Mouse (Mus musculus) lung, embryonic 14.5 days (tissue): ENCODE results near the gene Cyp39a1. TPM values are rescaled to one million over a fixed set of nuclear protein-coding genes. Genes with fewer than 3 reads are reported as not detected.

Experiments
- ATAC-seq: fragments of 200-750 bp; cut with Nextera tagmentation; 2 replicates; pipeline ENCODE4 v1.8.0; 2017; ENCODE audit warnings: mild to moderate bottlenecking, moderate TSS enrichment, moderate library complexity; ENCODE audit not compliant: insufficient read depth
- DNase-seq: peaks from one replicate; pipeline ENCODE4 v3.0.0-alpha.2; 2015
- H3K27ac ChIP-seq: fragments of 300-500 bp; sonication (generic); 2 replicates; pipeline ENCODE4 v1.5.1; 2014; ENCODE audit warnings: low read depth, mild to moderate bottlenecking, moderate library complexity
- H3K27me3 ChIP-seq: fragments of 300-500 bp; sonication (generic); 2 replicates; pipeline ENCODE4 v1.6.1; 2014; ENCODE audit warnings: low read length, control low read depth; ENCODE audit not compliant: insufficient read depth
- H3K36me3 ChIP-seq: fragments of 300-500 bp; sonication (generic); 2 replicates; pipeline ENCODE4 v1.6.1; 2014; ENCODE audit warnings: control low read depth; ENCODE audit not compliant: insufficient read depth
- H3K4me1 ChIP-seq: fragments of 300-500 bp; sonication (generic); 2 replicates; pipeline ENCODE4 v1.6.1; 2014; ENCODE audit warnings: antibody characterized with exemption, control low read depth; ENCODE audit not compliant: insufficient read depth
- H3K4me2 ChIP-seq: fragments of 300-500 bp; sonication (generic); 2 replicates; pipeline ENCODE4 v1.6.1; 2014; ENCODE audit warnings: mild to moderate bottlenecking
- H3K4me3 ChIP-seq: fragments of 300-500 bp; sonication (generic); 2 replicates; pipeline ENCODE4 v1.5.1; 2014; ENCODE audit warnings: low read depth, low read length
- H3K9ac ChIP-seq: fragments of 300-500 bp; sonication (generic); 2 replicates; pipeline ENCODE4 v1.6.1; 2014
- H3K9me3 ChIP-seq: fragments of 300-500 bp; sonication (generic); 2 replicates; pipeline ENCODE4 v1.6.1; 2016; ENCODE audit warnings: low read depth, low read length, control low read depth
- CTCF ChIP-seq: IDR thresholded peaks from 2 replicates; pipeline ENCODE4 v1.5.1; 2016; ENCODE audit warnings: antibody characterized with exemption, low read depth
- WGBS: fragments of 180-500 bp; shearing (Covaris S2); extraction: QIAGEN DNeasy Blood & Tissue Kit; methylation state at CpG from one replicate; pipeline ENCODE4 v1.1.7; 2014; 5-methylcytosine and 5-hydroxymethylcytosine counted together
- polyA plus RNA-seq: library from polyadenylated mRNA; unstranded; fragments of >200 nt; fragmentation: Nextera tagmentation; extraction: Ambion mirVana; gene quantifications from 2 replicates; pipeline ENCODE4 v1.2.1, GENCODE M21; 2014

Cyp39a1 gene
- polyA plus RNA-seq, 1 experiment from 2014 or later: 30.5 TPM

GRCm38 (mm10) chr17:43731327-43731726, 64.1 kb downstream of the Cyp39a1 start:
- DNase-seq (no peak), ATAC-seq (no peak)
- 57% methylated on average over 8 of the region's 8 CpGs for WGBS
- Histone ChIP-seq H3K9ac (no peak overlapping the region), H3K27ac (no peak overlapping the region), H3K27me3 (no peaks in the 10 kb centered on the region), H3K4me3 (no peak overlapping the region), H3K4me1 (no peaks in the 10 kb centered on the region), H3K36me3 (0 out of 2 replicates have a peak, but pooled peaks cover 5% of the 10 kb centered on the region), H3K9me3 (no peaks in the 10 kb centered on the region), H3K4me2 (no peak overlapping the region)
- TF ChIP-seq CTCF: no peak

- H3K27ac ChIP-seq: no peak overlapping the region; the same call in 1 of the 2 replicates
- H3K27me3 ChIP-seq: no peaks in the 10 kb centered on the region
- H3K4me1 ChIP-seq: no peaks in the 10 kb centered on the region
- no peak overlapping the region for H3K4me2 ChIP-seq
- 0 out of 2 replicates have a peak, but pooled peaks cover 5% of the 10 kb centered on the region for H3K36me3 ChIP-seq
- WGBS: 70% methylated on average over 8 of the region's 8 CpGs
- H3K9me3 ChIP-seq: no peaks in the 10 kb centered on the region
- no peak overlapping the region for H3K4me3 ChIP-seq
- no peak for ATAC-seq
- no peak for TF ChIP-seq CTCF
- H3K9ac ChIP-seq: no peak overlapping the region
- DNase-seq: no peak
These were observed 64.8 kb downstream of the Cyp39a1 start for GRCm38 (mm10) chr17:43731976-43732375.

GRCm38 (mm10) chr17:43734252-43734651, 67.0 kb downstream of the Cyp39a1 start:
- DNase-seq: peak; percentile 56
- 0 out of 2 replicates have a peak, but pooled peaks cover 5% of the 10 kb centered on the region for H3K36me3 ChIP-seq
- no peaks in the 10 kb centered on the region for H3K4me1 ChIP-seq
- H3K9ac ChIP-seq: no peak overlapping the region
- WGBS: 49% methylated on average over 4 of the region's 4 CpGs
- no peaks in the 10 kb centered on the region for H3K9me3 ChIP-seq
- H3K27me3 ChIP-seq: no peaks in the 10 kb centered on the region
- no peak for TF ChIP-seq CTCF
- no peak overlapping the region for H3K27ac ChIP-seq
- H3K4me2 ChIP-seq: no peak overlapping the region
- no peak for ATAC-seq
- no peak overlapping the region for H3K4me3 ChIP-seq

GRCm38 (mm10) chr17:43743933-43744332, 76.7 kb downstream of the Cyp39a1 start:
- H3K27ac ChIP-seq: no peak overlapping the region
- no peak overlapping the region for H3K4me3 ChIP-seq
- H3K36me3 ChIP-seq: 0 out of 2 replicates have a peak, but pooled peaks cover 5% of the 10 kb centered on the region
- H3K4me2 ChIP-seq: no peak overlapping the region
- no peaks in the 10 kb centered on the region for H3K27me3 ChIP-seq
- H3K9ac ChIP-seq: no peak overlapping the region
- DNase-seq (no peak), ATAC-seq (no peak)
- peaks cover 6% of the 10 kb centered on the region; the same call in 1 of the 2 replicates for H3K9me3 ChIP-seq
- H3K4me1 ChIP-seq: no peaks in the 10 kb centered on the region
- TF ChIP-seq CTCF: no peak
- 77% methylated on average over 5 of the region's 5 CpGs for WGBS

GRCm38 (mm10) chr17:43744425-43744824, 77.2 kb downstream of the Cyp39a1 start:
- 39% methylated on average over 4 of the region's 4 CpGs for WGBS
- no peak overlapping the region for H3K4me3 ChIP-seq
- peak overlapping the region; percentile 46; the same call in 1 of the 2 replicates for H3K27ac ChIP-seq
- H3K36me3 ChIP-seq: 0 out of 2 replicates have a peak, but pooled peaks cover 5% of the 10 kb centered on the region
- H3K4me1 ChIP-seq: no peaks in the 10 kb centered on the region
- TF ChIP-seq CTCF: no peak
- peaks cover 6% of the 10 kb centered on the region; the same call in 1 of the 2 replicates for H3K9me3 ChIP-seq
- ATAC-seq (no peak), DNase-seq (peak; percentile 38)
- no peak overlapping the region for H3K9ac ChIP-seq
- H3K27me3 ChIP-seq: no peaks in the 10 kb centered on the region
- no peak overlapping the region for H3K4me2 ChIP-seq

- 91% methylated on average over 6 of the region's 6 CpGs for WGBS
- no peak for ATAC-seq
- TF ChIP-seq CTCF: no peak
These were observed 83.9 kb downstream of the Cyp39a1 start for GRCm38 (mm10) chr17:43751146-43751545.

GRCm38 (mm10) chr17:43752811-43753210, 85.6 kb downstream of the Cyp39a1 start:
- Histone ChIP-seq H3K27ac (peak overlapping the region; percentile 36; the same call in 1 of the 2 replicates), H3K4me1 (no peaks in the 10 kb centered on the region; the same call in 1 of the 2 replicates), H3K36me3 (no peaks in the 10 kb centered on the region), H3K9me3 (no peaks in the 10 kb centered on the region), H3K27me3 (no peaks in the 10 kb centered on the region), H3K4me3 (no peak overlapping the region), H3K9ac (no peak overlapping the region), H3K4me2 (no peak overlapping the region)
- TF ChIP-seq CTCF: no peak
- WGBS: 29% methylated on average over 1 of the region's 1 CpGs
- DNase-seq (peak; percentile 83), ATAC-seq (no peak)

More at GRCm38 (mm10) chr17:43751146-43751545, 83.9 kb downstream of the Cyp39a1 start:
- H3K4me2 ChIP-seq: no peak overlapping the region
- H3K9me3 ChIP-seq: no peaks in the 10 kb centered on the region
- H3K27ac ChIP-seq: no peak overlapping the region
- no peaks in the 10 kb centered on the region for H3K27me3 ChIP-seq
- H3K9ac ChIP-seq: no peak overlapping the region
- 0 out of 2 replicates have a peak, but pooled peaks cover 5% of the 10 kb centered on the region for H3K36me3 ChIP-seq
- H3K4me1 ChIP-seq: no peaks in the 10 kb centered on the region; the same call in 1 of the 2 replicates
- no peak overlapping the region for H3K4me3 ChIP-seq
- DNase-seq: no peak
